Mouse (Mus musculus): ENCODE data around the gene Rims1. TPM values are rescaled to one million over a fixed set of nuclear protein-coding genes. Genes with fewer than 3 reads are reported as not detected.

Rims1 gene
- polyA plus RNA-seq (2015; fragmentation: Nextera tagmentation; extraction: Ambion mirVana), result 1.2 TPM in 2 replicates

DNA sequence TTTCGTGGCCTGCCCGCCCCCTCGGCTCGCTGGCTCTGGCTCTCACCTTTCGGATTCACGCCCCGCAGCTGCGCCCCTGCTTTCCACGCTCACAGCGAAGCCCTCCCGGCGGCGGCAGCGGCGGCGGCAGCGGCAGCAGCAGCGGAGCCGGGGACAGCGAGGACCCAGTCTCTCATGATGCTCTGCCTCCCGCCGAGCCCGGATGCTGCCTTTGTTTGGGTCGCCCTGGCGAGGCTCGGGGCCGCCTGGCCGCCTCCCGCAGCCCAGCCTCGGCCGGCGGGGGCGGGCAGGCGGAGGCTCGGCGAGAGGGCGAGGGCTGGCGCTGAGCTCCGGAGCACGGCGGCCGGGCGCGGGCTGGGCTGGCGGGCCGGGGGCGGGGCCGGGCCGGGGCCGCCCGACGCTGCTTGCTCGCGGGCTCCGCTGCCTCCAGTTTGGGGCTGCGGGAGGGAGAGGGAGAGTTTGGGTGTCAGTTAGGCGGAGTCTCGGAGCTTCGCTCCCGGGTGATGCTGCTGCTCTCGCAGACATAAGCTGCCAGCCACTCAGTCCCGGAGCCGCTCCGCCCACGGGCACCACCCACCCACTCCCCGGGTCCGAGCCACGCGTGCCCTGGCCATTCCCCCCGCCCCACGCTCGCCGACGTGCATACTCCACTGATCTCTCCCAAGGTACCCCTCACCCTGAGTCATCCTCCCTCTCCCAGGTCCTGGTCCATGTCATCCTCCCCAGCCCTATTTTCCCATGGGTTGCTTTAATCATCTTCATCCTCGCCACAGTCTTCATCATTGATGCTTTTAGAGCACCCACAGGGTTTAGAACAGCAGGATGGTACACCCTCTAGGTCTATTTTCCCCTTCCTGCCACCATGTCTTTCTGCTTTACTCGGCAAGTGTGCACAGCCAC, at the start of gene Rims1:
Gene Rims1 (minus strand): TSS at position 269 of the 900 bp plus-strand sequence.
- WGBS, result under 1% methylated on average over 66 of the region's 76 CpGs
- ATAC-seq (replicated peaks; ENCODE audit: extremely low read depth, insufficient read depth, low FRiP score), result peak; percentile 91
- no peaks in the 10 kb centered on the region for H3K36me3 ChIP-seq (ENCODE audit: control insufficient read depth, insufficient read depth)
- peak within 1 kb of the TSS; percentile 87 for H3K4me2 ChIP-seq (ENCODE audit: low read depth, low read length)
- peaks cover 6% of the 10 kb centered on the region for H3K4me1 ChIP-seq (ENCODE audit: control insufficient read depth, insufficient read depth, low read length)
- H3K27me3 ChIP-seq (ENCODE audit: control insufficient read depth, insufficient read depth, low read length), result peaks cover 7% of the 10 kb centered on the region
- no peak within 1 kb of the TSS for H3K27ac ChIP-seq (ENCODE audit: low read length)
- H3K9me3 ChIP-seq (replicated peaks; ENCODE audit: control insufficient read depth, low read length), result no peaks in the 10 kb centered on the region
- H3K9ac ChIP-seq (ENCODE audit: low read length), result peak within 1 kb of the TSS; percentile 75
- H3K4me3 ChIP-seq (ENCODE audit: low read length), result peak within 1 kb of the TSS; percentile 66

DNA sequence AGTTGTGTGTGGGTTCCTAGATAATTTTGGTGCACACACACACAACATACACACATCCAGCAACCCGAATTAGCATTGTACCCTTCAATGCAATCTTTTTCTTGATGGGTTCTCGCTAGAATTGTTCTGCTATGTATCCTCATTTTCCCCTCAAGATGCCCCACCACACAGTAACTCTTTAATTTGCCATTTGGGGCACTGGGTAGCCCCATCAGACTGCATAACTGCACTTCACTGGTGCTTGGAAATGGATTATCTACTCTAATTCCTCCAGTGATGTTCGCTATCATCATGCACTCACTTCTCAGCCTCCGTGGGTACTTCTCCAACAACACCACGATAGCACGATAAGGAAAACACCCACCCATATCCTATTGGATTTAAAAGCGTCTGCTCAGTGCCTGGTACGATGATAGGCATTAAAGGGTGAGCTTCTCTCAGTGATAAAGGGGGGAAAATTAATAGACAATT, 867 bp upstream of the Rims1 start:
- no peak for ATAC-seq (replicated peaks; ENCODE audit: extremely low read depth, insufficient read depth, low FRiP score)
- Histone ChIP-seq H3K4me3 (ENCODE audit: low read length) (peak overlapping the region; percentile 66), H3K36me3 (ENCODE audit: control insufficient read depth, insufficient read depth) (no peaks in the 10 kb centered on the region), H3K27ac (ENCODE audit: low read length) (no peak overlapping the region), H3K9me3 (replicated peaks; ENCODE audit: control insufficient read depth, low read length) (no peaks in the 10 kb centered on the region), H3K4me2 (ENCODE audit: low read depth, low read length) (peak overlapping the region; percentile 87), H3K4me1 (ENCODE audit: control insufficient read depth, insufficient read depth, low read length) (peaks cover 6% of the 10 kb centered on the region), H3K27me3 (ENCODE audit: control insufficient read depth, insufficient read depth, low read length) (peaks cover 7% of the 10 kb centered on the region), H3K9ac (ENCODE audit: low read length) (no peak overlapping the region)
- 24% methylated on average over 8 of the region's 8 CpGs for WGBS

DNA sequence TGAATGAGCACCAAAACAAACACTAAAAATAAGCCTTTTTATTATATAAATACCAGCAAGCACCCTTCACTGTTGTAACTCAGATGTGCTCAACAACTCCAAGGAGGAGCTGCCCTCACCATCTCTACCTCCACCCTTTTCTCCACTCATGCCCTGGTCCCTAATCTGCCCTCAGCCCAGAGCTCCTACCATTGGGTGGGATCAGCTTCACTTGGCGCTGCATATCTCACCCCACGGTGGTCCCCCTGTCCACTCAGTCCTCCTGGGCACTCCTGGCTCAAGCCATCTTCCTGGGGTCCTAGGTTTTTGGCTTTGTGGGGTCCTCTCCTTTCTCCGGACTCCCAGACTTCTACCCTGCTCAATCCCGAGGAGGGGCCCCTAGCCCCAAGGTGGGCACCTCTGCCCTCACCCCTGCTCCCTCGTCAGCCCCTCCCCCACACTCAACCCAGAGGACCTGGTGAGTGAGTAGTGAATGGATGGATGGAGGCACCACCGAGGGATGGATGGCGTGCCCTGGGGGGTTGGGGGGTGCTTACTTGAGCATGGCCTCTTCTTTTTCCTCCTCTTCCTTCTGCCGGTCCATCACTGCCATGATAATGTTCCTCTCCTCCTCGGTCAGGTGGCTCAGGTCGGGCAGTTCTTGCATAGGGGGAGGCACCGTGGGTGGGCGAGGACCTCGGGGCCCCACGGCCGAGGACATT, 619 bp downstream of the Rims1 start:
- no peak overlapping the region for H3K27ac ChIP-seq (ENCODE audit: low read length)
- no peaks in the 10 kb centered on the region for H3K36me3 ChIP-seq (ENCODE audit: control insufficient read depth, insufficient read depth)
- H3K9me3 ChIP-seq (replicated peaks; ENCODE audit: control insufficient read depth, low read length), result no peaks in the 10 kb centered on the region
- H3K9ac ChIP-seq (ENCODE audit: low read length), result peak overlapping the region; percentile 75
- peak overlapping the region; percentile 87 for H3K4me2 ChIP-seq (ENCODE audit: low read depth, low read length)
- 0 out of 2 replicates have a peak, but pooled peaks have one; percentile 8 for ATAC-seq (replicated peaks; ENCODE audit: extremely low read depth, insufficient read depth, low FRiP score)
- peak overlapping the region; percentile 66 for H3K4me3 ChIP-seq (ENCODE audit: low read length)
- peaks cover 7% of the 10 kb centered on the region for H3K27me3 ChIP-seq (ENCODE audit: control insufficient read depth, insufficient read depth, low read length)
- peaks cover 6% of the 10 kb centered on the region for H3K4me1 ChIP-seq (ENCODE audit: control insufficient read depth, insufficient read depth, low read length)
- 7% methylated on average over 14 of the region's 15 CpGs for WGBS

DNA sequence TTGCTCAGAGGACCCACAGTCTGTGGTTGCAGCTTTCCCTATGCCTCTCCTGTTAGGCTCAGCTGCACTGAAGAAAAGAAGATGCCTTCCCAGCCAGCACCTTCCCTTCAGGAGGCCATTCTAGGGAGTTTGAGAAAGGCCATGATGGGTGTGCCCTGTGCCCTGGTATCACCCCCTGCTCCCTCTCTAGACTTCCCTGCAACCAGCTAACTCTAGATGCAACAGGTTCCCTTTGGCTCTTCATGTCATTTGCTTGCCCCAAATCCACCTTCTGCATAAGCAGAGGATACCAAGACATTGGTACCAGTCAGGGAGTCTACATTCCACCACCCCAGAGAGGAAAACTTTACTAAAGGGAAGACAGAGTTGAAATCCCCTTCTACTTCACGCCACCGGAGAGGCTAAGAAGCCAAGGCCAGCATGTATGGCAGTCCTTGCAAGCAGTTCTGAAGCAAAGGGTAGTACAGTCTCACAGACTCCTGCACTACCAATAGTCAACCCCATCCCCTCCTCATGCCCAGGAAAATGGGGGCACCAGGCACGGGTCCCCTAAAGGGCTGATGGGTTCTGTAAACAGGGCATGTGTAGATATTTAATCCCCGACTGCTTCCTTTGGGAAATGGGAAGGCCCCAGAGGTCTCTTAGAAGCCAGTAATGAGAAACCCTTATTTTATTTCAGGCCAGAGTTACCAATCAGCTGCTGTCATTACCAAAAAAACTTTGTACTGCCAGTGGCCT, 1.5 kb downstream of the Rims1 start:
- no peaks in the 10 kb centered on the region for H3K9me3 ChIP-seq (replicated peaks; ENCODE audit: control insufficient read depth, low read length)
- no peak overlapping the region for H3K4me2 ChIP-seq (ENCODE audit: low read depth, low read length)
- H3K4me1 ChIP-seq (ENCODE audit: control insufficient read depth, insufficient read depth, low read length), result peaks cover 6% of the 10 kb centered on the region
- no peaks in the 10 kb centered on the region for H3K36me3 ChIP-seq (ENCODE audit: control insufficient read depth, insufficient read depth)
- H3K27me3 ChIP-seq (ENCODE audit: control insufficient read depth, insufficient read depth, low read length), result peaks cover 7% of the 10 kb centered on the region
- WGBS, result 71% methylated on average over 4 of the region's 4 CpGs
- no peak overlapping the region for H3K4me3 ChIP-seq (ENCODE audit: low read length)
- H3K27ac ChIP-seq (ENCODE audit: low read length), result no peak overlapping the region
- no peak overlapping the region for H3K9ac ChIP-seq (ENCODE audit: low read length)
- ATAC-seq (replicated peaks; ENCODE audit: extremely low read depth, insufficient read depth, low FRiP score), result no peak

DNA sequence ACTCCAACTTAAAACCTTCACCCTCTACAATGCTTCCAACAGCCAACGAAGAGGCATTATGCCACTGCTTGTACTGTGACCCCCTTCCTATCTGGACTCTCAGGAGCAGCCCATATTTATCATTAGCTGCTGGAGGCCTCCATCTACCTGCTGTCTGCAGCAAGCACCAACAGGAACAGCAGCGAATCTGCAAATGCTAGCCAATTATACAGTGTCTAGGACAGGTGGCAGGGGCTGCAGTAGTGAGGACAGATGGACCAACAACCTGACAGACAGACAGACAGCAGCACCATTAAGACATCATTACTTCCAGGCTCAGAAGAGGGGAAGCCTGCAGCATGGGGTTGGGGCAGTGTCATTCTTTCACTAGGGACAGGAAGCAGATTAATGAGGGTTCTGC, 2.3 kb downstream of the Rims1 start:
- Histone ChIP-seq H3K4me2 (ENCODE audit: low read depth, low read length) (no peak overlapping the region), H3K9ac (ENCODE audit: low read length) (no peak overlapping the region), H3K9me3 (replicated peaks; ENCODE audit: control insufficient read depth, low read length) (no peaks in the 10 kb centered on the region), H3K4me1 (ENCODE audit: control insufficient read depth, insufficient read depth, low read length) (peaks cover 6% of the 10 kb centered on the region), H3K4me3 (ENCODE audit: low read length) (no peak overlapping the region), H3K36me3 (ENCODE audit: control insufficient read depth, insufficient read depth) (no peaks in the 10 kb centered on the region), H3K27ac (ENCODE audit: low read length) (no peak overlapping the region), H3K27me3 (ENCODE audit: control insufficient read depth, insufficient read depth, low read length) (peaks cover 7% of the 10 kb centered on the region)
- WGBS, result 71% methylated on average over 2 of the region's 2 CpGs
- no peak for ATAC-seq (replicated peaks; ENCODE audit: extremely low read depth, insufficient read depth, low FRiP score)

DNA sequence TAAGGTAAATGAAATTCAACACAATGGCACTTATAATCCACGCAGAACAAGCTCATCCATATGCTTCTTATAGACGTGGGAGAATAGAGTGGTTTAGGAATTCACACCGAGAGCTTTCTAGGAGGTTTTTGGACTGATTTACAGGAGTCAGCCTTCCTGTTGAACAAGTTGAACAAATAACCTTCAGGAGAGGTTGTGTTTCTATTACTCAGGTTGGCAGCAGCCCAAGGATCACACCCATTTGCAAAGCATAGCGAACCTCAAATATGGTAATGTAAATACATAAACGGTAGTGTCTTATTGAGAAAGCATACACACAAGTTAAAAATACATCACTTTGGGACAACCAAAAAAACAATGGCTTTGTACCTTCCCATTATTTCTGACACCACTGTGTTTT, 5.5 kb downstream of the Rims1 start:
- Histone ChIP-seq H3K27me3 (ENCODE audit: control insufficient read depth, insufficient read depth, low read length) (no peaks in the 10 kb centered on the region), H3K4me2 (ENCODE audit: low read depth, low read length) (no peak overlapping the region), H3K27ac (ENCODE audit: low read length) (no peak overlapping the region), H3K9ac (ENCODE audit: low read length) (no peak overlapping the region), H3K36me3 (ENCODE audit: control insufficient read depth, insufficient read depth) (no peaks in the 10 kb centered on the region), H3K9me3 (replicated peaks; ENCODE audit: control insufficient read depth, low read length) (no peaks in the 10 kb centered on the region), H3K4me3 (ENCODE audit: low read length) (no peak overlapping the region), H3K4me1 (ENCODE audit: control insufficient read depth, insufficient read depth, low read length) (peaks cover 3% of the 10 kb centered on the region; the same call in 1 of the 2 replicates)
- ATAC-seq (replicated peaks; ENCODE audit: extremely low read depth, insufficient read depth, low FRiP score), result no peak
- WGBS, result 68% methylated on average over 5 of the region's 5 CpGs

DNA sequence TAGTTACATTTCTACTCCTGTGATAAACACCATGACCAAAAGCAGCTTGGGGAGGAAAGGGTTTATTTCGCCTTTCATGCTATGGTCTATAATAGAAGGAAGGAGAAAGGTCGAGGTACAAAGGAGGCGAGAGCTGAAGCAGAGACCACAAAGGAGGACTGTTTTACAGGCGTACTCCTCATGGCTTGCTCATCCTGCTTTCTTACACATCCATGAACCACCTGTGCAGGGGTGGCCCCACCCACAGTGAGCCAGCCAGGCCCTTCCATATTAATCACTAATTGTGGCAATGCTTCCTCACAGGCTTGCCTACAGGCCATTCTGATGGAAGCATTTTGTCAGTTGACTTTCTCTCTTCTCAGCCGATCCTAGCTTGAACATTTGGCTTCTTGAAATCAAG, 8.7 kb downstream of the Rims1 start:
- no peaks in the 10 kb centered on the region for H3K9me3 ChIP-seq (replicated peaks; ENCODE audit: control insufficient read depth, low read length)
- no peak overlapping the region for H3K4me3 ChIP-seq (ENCODE audit: low read length)
- no peaks in the 10 kb centered on the region for H3K36me3 ChIP-seq (ENCODE audit: control insufficient read depth, insufficient read depth)
- 71% methylated on average over 5 of the region's 5 CpGs for WGBS
- ATAC-seq (replicated peaks; ENCODE audit: extremely low read depth, insufficient read depth, low FRiP score), result no peak
- H3K4me1 ChIP-seq (ENCODE audit: control insufficient read depth, insufficient read depth, low read length), result no peaks in the 10 kb centered on the region
- H3K4me2 ChIP-seq (ENCODE audit: low read depth, low read length), result no peak overlapping the region
- H3K27ac ChIP-seq (ENCODE audit: low read length), result no peak overlapping the region
- no peaks in the 10 kb centered on the region for H3K27me3 ChIP-seq (ENCODE audit: control insufficient read depth, insufficient read depth, low read length)
- no peak overlapping the region for H3K9ac ChIP-seq (ENCODE audit: low read length)

DNA sequence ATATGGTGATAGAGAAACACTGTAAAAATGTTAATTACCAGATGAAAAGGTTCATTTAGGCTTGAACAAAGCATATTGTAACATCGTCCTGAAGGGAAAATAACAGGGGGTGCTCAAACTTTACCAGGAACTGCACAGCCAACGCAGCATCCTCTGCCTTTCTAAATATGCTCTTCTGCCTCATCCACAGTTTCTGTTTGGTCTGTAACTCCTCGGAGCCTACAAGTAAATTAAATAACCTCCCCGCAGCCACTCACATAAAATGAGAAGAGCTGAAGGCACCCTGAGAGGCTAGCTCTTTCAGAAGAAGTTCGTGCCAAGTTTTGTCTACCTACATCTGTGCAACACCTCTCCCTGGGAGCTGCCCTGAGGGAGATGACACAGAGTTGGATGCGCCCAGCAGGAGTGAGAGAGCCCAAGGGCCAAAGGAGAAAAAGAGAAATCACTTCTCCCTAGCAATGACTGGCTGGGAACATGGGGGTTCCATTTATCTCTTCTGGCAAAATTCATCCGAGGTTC, 16.3 kb downstream of the Rims1 start:
- H3K4me2 ChIP-seq (ENCODE audit: low read depth, low read length), result no peak overlapping the region
- no peaks in the 10 kb centered on the region for H3K36me3 ChIP-seq (ENCODE audit: control insufficient read depth, insufficient read depth)
- ATAC-seq (replicated peaks; ENCODE audit: extremely low read depth, insufficient read depth, low FRiP score), result no peak
- no peaks in the 10 kb centered on the region for H3K9me3 ChIP-seq (replicated peaks; ENCODE audit: control insufficient read depth, low read length)
- H3K27ac ChIP-seq (ENCODE audit: low read length), result no peak overlapping the region
- WGBS, result 53% methylated on average over 7 of the region's 7 CpGs
- H3K27me3 ChIP-seq (ENCODE audit: control insufficient read depth, insufficient read depth, low read length), result no peaks in the 10 kb centered on the region
- no peak overlapping the region for H3K9ac ChIP-seq (ENCODE audit: low read length)
- no peaks in the 10 kb centered on the region for H3K4me1 ChIP-seq (ENCODE audit: control insufficient read depth, insufficient read depth, low read length)
- H3K4me3 ChIP-seq (ENCODE audit: low read length), result no peak overlapping the region
